11 mouse cellular contexts compared by ENCODE assay signal in the genomic region with DNA sequence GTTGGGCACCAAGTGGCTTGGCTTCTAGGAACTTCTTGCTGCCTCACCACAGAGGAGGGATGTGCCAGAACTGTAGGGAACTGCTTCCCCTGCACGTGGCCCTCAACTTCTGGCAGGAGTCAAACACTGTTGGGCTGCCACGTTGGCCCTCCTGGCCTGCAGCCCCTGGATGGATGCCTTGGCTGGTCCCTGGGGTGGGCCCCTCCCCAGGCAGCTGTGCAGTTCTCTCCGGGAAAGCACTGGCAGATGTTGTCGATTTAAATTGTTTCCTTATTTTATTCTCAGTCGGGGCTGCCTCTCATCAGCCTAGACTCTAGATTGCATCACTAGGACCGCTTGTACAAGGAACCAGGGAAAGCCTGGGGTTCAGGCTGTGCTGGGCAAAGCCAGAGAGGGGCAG. TPM values are rescaled to one million over a fixed set of nuclear protein-coding genes. Genes with fewer than 3 reads are reported as not detected.
DNase-seq lines count a peak whose midpoint lies in the region; ATAC-seq lines count a peak whose summit lies in the region.
"Had no signal": no experiment of that assay in that cellular context is flagged by ENCODE, and none has a peak within 500 bp of the region (broad histone marks: within the 10 kb centered on the region; RNA-seq: fewer than 3 reads in every experiment).

No protein-coding gene starts in this region.

- no peaks in the 10 kb centered on the region for H3K27me3 ChIP-seq in midbrain, embryonic 10.5 days (ENCODE audit: low read depth, poor library complexity, severe bottlenecking)
- no peaks in the 10 kb centered on the region for H3K27me3 ChIP-seq in midbrain, embryonic 13.5 days
- H3K27me3 ChIP-seq in stomach, embryonic 16.5 days (ENCODE audit: control insufficient read depth, insufficient read depth, low read length): no peaks in the 10 kb centered on the region
- H3K27me3 ChIP-seq in kidney, embryonic 14.5 days (ENCODE audit: control insufficient read depth, insufficient read depth, low read length): no peaks in the 10 kb centered on the region

- DNase-seq in midbrain, embryonic 10.5 days (ENCODE audit: low spot score): no peak
- peak; percentile 95 for DNase-seq in fibroblast of lung, adult 2 months (ENCODE audit: low read depth)
- DNase-seq in heart, postnatal 4 days: peak; percentile 78
- DNase-seq in right cerebral cortex, adult 2 months (ENCODE audit: low spot score in 2 of 2): no peak
- DNase-seq: forebrain, postnatal 0 days; right cerebral cortex, postnatal 4 days had no signal

- WGBS in midbrain, embryonic 10.5 days: 85% methylated on average over 6 of the region's 6 CpGs
- 85% methylated on average over 6 of the region's 6 CpGs for WGBS in midbrain, embryonic 13.5 days
- 37% methylated on average over 6 of the region's 6 CpGs for WGBS in stomach, embryonic 16.5 days
- 69% methylated on average over 6 of the region's 6 CpGs for WGBS in kidney, embryonic 14.5 days

- no peak for ATAC-seq in midbrain, embryonic 13.5 days
- peak; percentile 48; the same call in 1 of the 2 replicates for ATAC-seq in stomach, embryonic 16.5 days (ENCODE audit: insufficient read depth, low FRiP score)
- ATAC-seq in kidney, embryonic 14.5 days (ENCODE audit: low FRiP score, low TSS enrichment): no peak
- ATAC-seq in erythroid progenitor cell, adult 5-6 weeks (replicated peaks; ENCODE audit: low FRiP score, poor library complexity, severe bottlenecking): no peak
- ATAC-seq: forebrain, postnatal 0 days had no signal

- 0 out of 2 replicates have a peak overlapping the region, but pooled peaks have one; percentile 4 for H3K27ac ChIP-seq in midbrain, embryonic 10.5 days (replicated peaks)
- no peak overlapping the region for H3K27ac ChIP-seq in midbrain, embryonic 13.5 days
- H3K27ac ChIP-seq in stomach, embryonic 16.5 days (ENCODE audit: low read length): peak overlapping the region; percentile 81
- H3K27ac ChIP-seq in kidney, embryonic 14.5 days (ENCODE audit: low read depth, low read length): no peak overlapping the region

- H3K36me3 ChIP-seq in midbrain, embryonic 10.5 days: peaks cover 23% of the 10 kb centered on the region
- H3K36me3 ChIP-seq in midbrain, embryonic 13.5 days: no peaks in the 10 kb centered on the region
- no peaks in the 10 kb centered on the region for H3K36me3 ChIP-seq in stomach, embryonic 16.5 days (ENCODE audit: control insufficient read depth, insufficient read depth, low read length)
- no peaks in the 10 kb centered on the region; the same call in 1 of the 2 replicates for H3K36me3 ChIP-seq in kidney, embryonic 14.5 days (ENCODE audit: control insufficient read depth, insufficient read depth, low read length)

- no peak overlapping the region for H3K4me3 ChIP-seq in midbrain, embryonic 10.5 days
- no peak overlapping the region for H3K4me3 ChIP-seq in midbrain, embryonic 13.5 days (replicated peaks)
- no peak overlapping the region for H3K4me3 ChIP-seq in stomach, embryonic 16.5 days (replicated peaks; ENCODE audit: low read length)
- H3K4me3 ChIP-seq in kidney, embryonic 14.5 days (ENCODE audit: low read length): no peak overlapping the region

- H3K4me1 ChIP-seq in midbrain, embryonic 10.5 days: peaks cover 12% of the 10 kb centered on the region
- no peaks in the 10 kb centered on the region; the same call in 1 of the 2 replicates for H3K4me1 ChIP-seq in midbrain, embryonic 13.5 days (replicated peaks)
- peaks cover 41% of the 10 kb centered on the region for H3K4me1 ChIP-seq in stomach, embryonic 16.5 days (ENCODE audit: control insufficient read depth, insufficient read depth, low read length)
- 0 out of 2 replicates have a peak, but pooled peaks cover 4% of the 10 kb centered on the region for H3K4me1 ChIP-seq in kidney, embryonic 14.5 days (ENCODE audit: control insufficient read depth, insufficient read depth, low read length)

- no peak overlapping the region for H3K4me2 ChIP-seq in midbrain, embryonic 13.5 days (replicated peaks)
- H3K4me2 ChIP-seq in stomach, embryonic 16.5 days (ENCODE audit: low read depth, low read length): peak overlapping the region; percentile 11; the same call in 1 of the 2 replicates
- no peak overlapping the region for H3K4me2 ChIP-seq in kidney, embryonic 14.5 days (replicated peaks; ENCODE audit: low read depth, low read length)

- no peak overlapping the region for H3K9ac ChIP-seq in midbrain, embryonic 13.5 days (replicated peaks)
- H3K9ac ChIP-seq in stomach, embryonic 16.5 days (ENCODE audit: low read length): peak overlapping the region; percentile 43; the same call in 1 of the 2 replicates
- no peak overlapping the region for H3K9ac ChIP-seq in kidney, embryonic 14.5 days (ENCODE audit: low read depth, low read length)
- H3K9ac ChIP-seq: forebrain, postnatal 0 days had no signal

- H3K9me3 ChIP-seq in midbrain, embryonic 10.5 days (replicated peaks): no peaks in the 10 kb centered on the region
- no peaks in the 10 kb centered on the region for H3K9me3 ChIP-seq in midbrain, embryonic 13.5 days
- H3K9me3 ChIP-seq in stomach, embryonic 16.5 days (replicated peaks; ENCODE audit: control insufficient read depth, low read length): no peaks in the 10 kb centered on the region
- H3K9me3 ChIP-seq in kidney, embryonic 14.5 days (ENCODE audit: control insufficient read depth, low read length): no peaks in the 10 kb centered on the region

RNA-seq across cellular contexts. Expression of a gene that starts 14.6 kb away (rescaled TPM):
- 6.8 and 7.9 TPM in 2 replicates for polyA plus RNA-seq in midbrain, embryonic 10.5 days (2016; fragmentation: Nextera tagmentation; extraction: Ambion mirVana)
- 5.6 and 7.3 TPM in 2 replicates for polyA plus RNA-seq in midbrain, embryonic 13.5 days (2015; fragmentation: Nextera tagmentation; extraction: Ambion mirVana)
- total RNA-seq in heart, postnatal 4 days (2021): 10 to 100 TPM in 1 of 2 experiments, 1 to 10 TPM in 1; 9.9 to 11.0 TPM
- 11.4 and 12.8 TPM in 2 replicates for polyA plus RNA-seq in stomach, embryonic 16.5 days (2015; fragmentation: Nextera tagmentation; extraction: Ambion mirVana)
- 12.2 and 16.9 TPM in 2 replicates for polyA plus RNA-seq in kidney, embryonic 14.5 days (2014; fragmentation: Nextera tagmentation; extraction: Ambion mirVana)
- 3.6 and 12.6 TPM in 2 replicates for total RNA-seq in erythroid progenitor cell, adult 5-6 weeks (2015; ENCODE audit: low replicate concordance)
- 0.77 and 3.0 TPM in 2 replicates for total RNA-seq in erythroid progenitor cell, adult 5-6 weeks (2017; ENCODE audit: low replicate concordance)

RNA-seq across cellular contexts. Expression of a gene that starts 20.9 kb away (rescaled TPM):
- polyA plus RNA-seq in midbrain, embryonic 10.5 days (2016; fragmentation: Nextera tagmentation; extraction: Ambion mirVana): 113 and 116 TPM in 2 replicates
- polyA plus RNA-seq in midbrain, embryonic 13.5 days (2015; fragmentation: Nextera tagmentation; extraction: Ambion mirVana): 133 and 147 TPM in 2 replicates
- total RNA-seq in heart, postnatal 4 days (2021): 10 to 100 TPM; 32.5 to 34.4 TPM
- 104 and 106 TPM in 2 replicates for polyA plus RNA-seq in stomach, embryonic 16.5 days (2015; fragmentation: Nextera tagmentation; extraction: Ambion mirVana)
- 105 and 126 TPM in 2 replicates for polyA plus RNA-seq in kidney, embryonic 14.5 days (2014; fragmentation: Nextera tagmentation; extraction: Ambion mirVana)
- total RNA-seq in erythroid progenitor cell, adult 5-6 weeks (2015; ENCODE audit: low replicate concordance): 33.9 and 45.3 TPM in 2 replicates
- 11.8 and 21.1 TPM in 2 replicates for total RNA-seq in erythroid progenitor cell, adult 5-6 weeks (2017; ENCODE audit: low replicate concordance)

RNA-seq across cellular contexts. Expression of a gene that starts 24.8 kb away (rescaled TPM):
- 1.9 and 2.8 TPM in 2 replicates for polyA plus RNA-seq in midbrain, embryonic 10.5 days (2016; fragmentation: Nextera tagmentation; extraction: Ambion mirVana)
- polyA plus RNA-seq in midbrain, embryonic 13.5 days (2015; fragmentation: Nextera tagmentation; extraction: Ambion mirVana): 4.8 TPM in 2 replicates
- under 1 TPM in 1 of 2 experiments, not detected in 1; 0.26 TPM for total RNA-seq in heart, postnatal 4 days (2021)
- polyA plus RNA-seq in stomach, embryonic 16.5 days (2015; fragmentation: Nextera tagmentation; extraction: Ambion mirVana): 0.56 and 0.67 TPM in 2 replicates
- polyA plus RNA-seq in kidney, embryonic 14.5 days (2014; fragmentation: Nextera tagmentation; extraction: Ambion mirVana): 1.8 and 2.3 TPM in 2 replicates
- total RNA-seq in erythroid progenitor cell, adult 5-6 weeks (2015; ENCODE audit: low replicate concordance): not detected in 2 replicates
- not detected in 2 replicates for total RNA-seq in erythroid progenitor cell, adult 5-6 weeks (2017; ENCODE audit: low replicate concordance)
- polyA plus RNA-seq: liver, embryonic 16.5 days had no signal

RNA-seq across cellular contexts. Expression of a gene that starts 25.7 kb away (rescaled TPM):
- 0.17 and 0.22 TPM in 2 replicates for polyA plus RNA-seq in midbrain, embryonic 10.5 days (2016; fragmentation: Nextera tagmentation; extraction: Ambion mirVana)
- polyA plus RNA-seq in midbrain, embryonic 13.5 days (2015; fragmentation: Nextera tagmentation; extraction: Ambion mirVana): 0.34 and 0.55 TPM in 2 replicates
- not detected for total RNA-seq in heart, postnatal 4 days (2021)
- 0.10 and 0.15 TPM in 2 replicates for polyA plus RNA-seq in stomach, embryonic 16.5 days (2015; fragmentation: Nextera tagmentation; extraction: Ambion mirVana)
- 0.14 TPM in 1 of 2 replicates, not detected in the other for polyA plus RNA-seq in kidney, embryonic 14.5 days (2014; fragmentation: Nextera tagmentation; extraction: Ambion mirVana)
- not detected in 2 replicates for total RNA-seq in erythroid progenitor cell, adult 5-6 weeks (2015; ENCODE audit: low replicate concordance)
- total RNA-seq in erythroid progenitor cell, adult 5-6 weeks (2017; ENCODE audit: low replicate concordance): 0.90 TPM in 1 of 2 replicates, not detected in the other

RNA-seq across cellular contexts. Expression of a gene that starts 37.1 kb away (rescaled TPM):
- 15.9 and 17.1 TPM in 2 replicates for polyA plus RNA-seq in midbrain, embryonic 10.5 days (2016; fragmentation: Nextera tagmentation; extraction: Ambion mirVana)
- polyA plus RNA-seq in midbrain, embryonic 13.5 days (2015; fragmentation: Nextera tagmentation; extraction: Ambion mirVana): 15.2 and 16.3 TPM in 2 replicates
- 10 to 100 TPM; 31.6 to 38.6 TPM for total RNA-seq in heart, postnatal 4 days (2021)
- 19.8 and 22.9 TPM in 2 replicates for polyA plus RNA-seq in stomach, embryonic 16.5 days (2015; fragmentation: Nextera tagmentation; extraction: Ambion mirVana)
- polyA plus RNA-seq in kidney, embryonic 14.5 days (2014; fragmentation: Nextera tagmentation; extraction: Ambion mirVana): 15.6 and 20.0 TPM in 2 replicates
- 2.9 and 3.8 TPM in 2 replicates for total RNA-seq in erythroid progenitor cell, adult 5-6 weeks (2015; ENCODE audit: low replicate concordance)
- 2.3 and 2.4 TPM in 2 replicates for total RNA-seq in erythroid progenitor cell, adult 5-6 weeks (2017; ENCODE audit: low replicate concordance)

Comparison
In these comparisons a context has a peak if more than half of its experiments do, and no peak if none do; other contexts are left out.
1. H3K27ac ChIP-seq: peak in midbrain, embryonic 10.5 days (single experiment) and stomach, embryonic 16.5 days (single experiment); none in midbrain, embryonic 13.5 days (single experiment) and kidney, embryonic 14.5 days (single experiment).
2. DNase-seq: peak in fibroblast of lung, adult 2 months (single experiment) and heart, postnatal 4 days (single experiment); none in midbrain, embryonic 10.5 days (single experiment) and right cerebral cortex, adult 2 months (0 of 2).